Mouse (Mus musculus) heart, adult 2 months (tissue): ENCODE data around the gene Dlg5.

ENCODE experiments used
- CTCF ChIP-seq: fragments of 200-600 bp; IDR thresholded peaks from 2 replicates; pipeline ENCODE4 v1.8.1; 2022; ENCODE audit warnings: antibody characterized with exemption, mild to moderate bottlenecking, moderate library complexity
- EP300 ChIP-seq: fragments of 200-500 bp; IDR thresholded peaks from 2 replicates; pipeline ENCODE4 v1.6.1; 2011; ENCODE audit warnings: low read depth, low read length, control low read depth; ENCODE audit not compliant: insufficient read depth
- POLR2A ChIP-seq: fragments of 200-500 bp; IDR thresholded peaks from 2 replicates; pipeline ENCODE4 v1.6.1; 2011; ENCODE audit warnings: mild to moderate bottlenecking, low read depth, low read length, control low read depth; ENCODE audit not compliant: insufficient read depth

- TF ChIP-seq CTCF (no peak), POLR2A (no peak), EP300 (no peak)
These were observed 66.2 kb downstream of the Dlg5 start for GRCm38 (mm10) chr14:24179466-24179991.
